Mouse (Mus musculus) myocyte (in vitro differentiated cells): ENCODE results near the gene Crybb1. TPM values are rescaled to one million over a fixed set of nuclear protein-coding genes. Genes with fewer than 3 reads are reported as not detected.

Source experiments
- H3K27me3 ChIP-seq: one replicate; pipeline ENCODE4 v1.6.1; 2011; ENCODE audit not compliant: control insufficient read depth, insufficient read depth, insufficient read length
- H3K36me3 ChIP-seq: one replicate; pipeline ENCODE4 v1.6.1; 2011; ENCODE audit not compliant: control insufficient read depth, insufficient read depth
- H3K4me2 ChIP-seq: one replicate; pipeline ENCODE4 v1.6.1; 2011; ENCODE audit warnings: low read depth, control low read depth
- H3K4me3 ChIP-seq: one replicate; pipeline ENCODE4 v1.5.1; 2011; ENCODE audit warnings: mild to moderate bottlenecking, control low read depth, moderate library complexity
- H3K79me2 ChIP-seq: one replicate; pipeline ENCODE4 v1.6.1; 2011; ENCODE audit not compliant: control insufficient read depth, insufficient read depth
- H3ac ChIP-seq: one replicate; pipeline ENCODE4 v1.6.1; 2011; ENCODE audit not compliant: control insufficient read depth, insufficient read length
- CEBPB ChIP-seq: IDR thresholded peaks from 2 replicates; pipeline ENCODE4 v1.6.1; 2011; ENCODE audit warnings: mild to moderate bottlenecking, moderate library complexity; ENCODE audit not compliant: poor library complexity, insufficient read depth, severe bottlenecking
- E2F4 ChIP-seq: IDR thresholded peaks from one replicate; pipeline ENCODE4 v1.6.1; 2011; ENCODE audit warnings: mild to moderate bottlenecking, control low read depth, moderate library complexity; ENCODE audit not compliant: insufficient read depth
- MAX ChIP-seq: IDR thresholded peaks from one replicate; pipeline ENCODE4 v1.6.1; 2011; ENCODE audit warnings: low read depth, mild to moderate bottlenecking, control low read depth
- MYOD1 ChIP-seq, 3 experiments: IDR thresholded peaks; one replicate each; pipeline ENCODE4 v1.6.1; 2011; ENCODE audit warnings: control low read depth in 2 of 3, low read depth in 2 of 3, mild to moderate bottlenecking in 2 of 3, moderate library complexity in 1 of 3; ENCODE audit not compliant: insufficient read length in 2 of 3, control insufficient read depth in 1 of 3
- MYOG ChIP-seq, 3 experiments: IDR thresholded peaks; one replicate each; pipeline ENCODE4 v1.6.1; 2011; ENCODE audit warnings: control low read depth in 2 of 3, low read depth in 2 of 3, mild to moderate bottlenecking in 2 of 3; ENCODE audit not compliant: insufficient read length in 2 of 3, control insufficient read depth in 1 of 3, insufficient read depth in 1 of 3
- POLR2A ChIP-seq: IDR thresholded peaks from one replicate; pipeline ENCODE4 v1.6.1; 2011; ENCODE audit warnings: low read depth, mild to moderate bottlenecking, control low read depth, moderate library complexity; ENCODE audit not compliant: insufficient read length
- POLR2AphosphoS2 ChIP-seq: IDR thresholded peaks from one replicate; pipeline ENCODE4 v1.6.1; 2011; ENCODE audit warnings: low read depth, control low read depth; ENCODE audit not compliant: insufficient read length
- REST ChIP-seq: IDR thresholded peaks from one replicate; pipeline ENCODE4 v1.6.1; 2011; ENCODE audit warnings: mild to moderate bottlenecking, control low read depth, moderate library complexity; ENCODE audit not compliant: insufficient read depth, insufficient read length
- SRF ChIP-seq: IDR thresholded peaks from one replicate; pipeline ENCODE4 v1.6.1; 2011; ENCODE audit warnings: low read depth; ENCODE audit not compliant: control insufficient read depth, insufficient read length
- TCF12 ChIP-seq: IDR thresholded peaks from one replicate; pipeline ENCODE4 v1.6.1; 2011; ENCODE audit warnings: mild to moderate bottlenecking, control low read depth; ENCODE audit not compliant: poor library complexity, insufficient read depth, severe bottlenecking
- TCF3 ChIP-seq: IDR thresholded peaks from one replicate; pipeline ENCODE4 v1.6.1; 2011; ENCODE audit warnings: low read depth, control low read depth; ENCODE audit not compliant: insufficient read length
- USF1 ChIP-seq: IDR thresholded peaks from one replicate; pipeline ENCODE4 v1.6.1; 2011; ENCODE audit warnings: low read depth, mild to moderate bottlenecking, control low read depth, moderate library complexity
- polyA plus RNA-seq: library from polyadenylated mRNA; unstranded; fragments of >200 nt; fragmentation: generic; extraction: Trizol; gene quantifications from one replicate; pipeline ENCODE4 v1.2.1, GENCODE M21; 2012; ENCODE audit warnings: missing spikeins

Gene Crybb1
- polyA plus RNA-seq, 1 experiment: 0.36 TPM

- TF ChIP-seq TCF3 (no peak), USF1 (no peak), TCF12 (no peak), MYOG (IDR thresholded peaks at IDR 0.05; ENCODE audit: control insufficient read depth in 1 of 3, insufficient read depth in 1 of 3, insufficient read length in 2 of 3, low read depth in 2 of 3) (no peak), SRF (no peak), POLR2A (no peak), CEBPB (no peak), MAX (no peak), POLR2AphosphoS2 (no peak), REST (no peak), E2F4 (no peak), MYOD1 (IDR thresholded peaks at IDR 0.05; ENCODE audit: control insufficient read depth in 1 of 3, insufficient read length in 2 of 3, low read depth in 2 of 3) (no peak)
- Histone ChIP-seq H3K79me2 (no peaks in the 10 kb centered on the region), H3K4me3 (no peak overlapping the region), H3K36me3 (peaks cover 28% of the 10 kb centered on the region), H3K4me2 (no peak overlapping the region), H3K27me3 (no peaks in the 10 kb centered on the region), H3ac (no peak overlapping the region)
Observed at GRCm38 (mm10) chr5:112313222-112313885, 57.7 kb downstream of the Crybb1 start.

- H3K27me3 ChIP-seq: no peaks in the 10 kb centered on the region
- H3K4me3 ChIP-seq: no peak overlapping the region
- peaks cover 23% of the 10 kb centered on the region for H3K36me3 ChIP-seq
- H3K79me2 ChIP-seq: no peaks in the 10 kb centered on the region
- no peak overlapping the region for H3ac ChIP-seq
- H3K4me2 ChIP-seq: no peak overlapping the region
- TF ChIP-seq POLR2AphosphoS2: peak; percentile 30
- TF ChIP-seq CEBPB: no peak
Observed at GRCm38 (mm10) chr5:112316468-112316867, 60.9 kb downstream of the Crybb1 start.

GRCm38 (mm10) chr5:112317328-112317727 is 61.7 kb downstream of the Crybb1 start:
- H3K4me3 ChIP-seq: no peak overlapping the region
- peaks cover 19% of the 10 kb centered on the region for H3K36me3 ChIP-seq
- TF ChIP-seq TCF3 (no peak), POLR2AphosphoS2 (peak; percentile 53)
- H3K79me2 ChIP-seq: no peaks in the 10 kb centered on the region
- H3ac ChIP-seq: no peak overlapping the region
- no peak overlapping the region for H3K4me2 ChIP-seq
- no peaks in the 10 kb centered on the region for H3K27me3 ChIP-seq

Other genes with a start within 250 kb of the Crybb1 start
- 2.8 TPM for gene Cryba4, start 3.3 kb upstream of the Crybb1 start, polyA plus RNA-seq
- 94.7 TPM for gene Tpst2, start 20.9 kb downstream of the Crybb1 start, polyA plus RNA-seq
- gene Tfip11, start 70.5 kb downstream of the Crybb1 start, polyA plus RNA-seq: 31.7 TPM
- gene Srrd, start 87.2 kb downstream of the Crybb1 start, polyA plus RNA-seq: 19.0 TPM
- gene Hps4, start 87.3 kb downstream of the Crybb1 start, polyA plus RNA-seq: 19.1 TPM
- gene Gm6583, start 100.2 kb downstream of the Crybb1 start, polyA plus RNA-seq: 0.04 TPM
- 0.67 TPM for gene Asphd2, start 139.1 kb downstream of the Crybb1 start, polyA plus RNA-seq
- not detected for gene Gm6588, start 193.6 kb downstream of the Crybb1 start, polyA plus RNA-seq